Mouse (Mus musculus) intestine, embryonic 14.5 days (tissue): ENCODE measurements around the gene Olfr691. TPM values are rescaled to one million over a fixed set of nuclear protein-coding genes. Genes with fewer than 3 reads are reported as not detected.
A peak's percentile ranks its signal among the peaks of the same experiment; 100 is the strongest.
"Not testable (repeated sequence)": the region's sequence is repeated elsewhere in the genome, so short reads cannot be mapped to it uniquely, and the experiment has no call there.

Experiments used
- ATAC-seq: fragments of 200-750 bp; cut with Nextera tagmentation; replicated peaks from 2 replicates; pipeline ENCODE4 v1.8.0; 2017; ENCODE audit warnings: low read depth, moderate number of reproducible peaks, moderate TSS enrichment, moderate library complexity; ENCODE audit not compliant: low FRiP score, low TSS enrichment
- DNase-seq: peaks from one replicate; pipeline ENCODE4 v3.0.0-alpha.2; 2018; ENCODE audit warnings: low spot score
- H3K27ac ChIP-seq: fragments of 300-500 bp; sonication (generic); 2 replicates; pipeline ENCODE4 v1.5.1; 2014; ENCODE audit warnings: low read depth, mild to moderate bottlenecking, control low read depth
- H3K27me3 ChIP-seq: fragments of 300-500 bp; sonication (generic); replicated peaks from 2 replicates; pipeline ENCODE4 v1.6.1; 2014; ENCODE audit warnings: low read length, control low read depth; ENCODE audit not compliant: control insufficient read depth, insufficient read depth
- H3K36me3 ChIP-seq: fragments of 300-500 bp; sonication (generic); 2 replicates; pipeline ENCODE4 v1.6.1; 2014; ENCODE audit warnings: low read length, control low read depth; ENCODE audit not compliant: control insufficient read depth, insufficient read depth
- H3K4me1 ChIP-seq: fragments of 300-500 bp; sonication (generic); replicated peaks from 2 replicates; pipeline ENCODE4 v1.6.1; 2014; ENCODE audit warnings: low read length, control low read depth, mixed read lengths; ENCODE audit not compliant: control insufficient read depth, insufficient read depth
- H3K4me2 ChIP-seq: fragments of 300-500 bp; sonication (generic); 2 replicates; pipeline ENCODE4 v1.6.1; 2014; ENCODE audit warnings: low read length
- H3K4me3 ChIP-seq: fragments of 300-500 bp; sonication (generic); 2 replicates; pipeline ENCODE4 v1.5.1; 2014; ENCODE audit warnings: low read depth, low read length, control low read depth, mixed read lengths
- H3K9ac ChIP-seq: fragments of 300-500 bp; sonication (generic); 2 replicates; pipeline ENCODE4 v1.6.1; 2014; ENCODE audit warnings: mild to moderate bottlenecking, low read length
- H3K9me3 ChIP-seq: fragments of 300-500 bp; sonication (generic); 2 replicates; pipeline ENCODE4 v1.6.1; 2016; ENCODE audit warnings: low read length, control low read depth; ENCODE audit not compliant: control insufficient read depth
- WGBS: fragments of 180-500 bp; shearing (Covaris S2); extraction: QIAGEN DNeasy Blood & Tissue Kit; methylation state at CpG from one replicate; pipeline ENCODE4 v1.1.7; 2014; 5-methylcytosine and 5-hydroxymethylcytosine counted together
- polyA plus RNA-seq: library from polyadenylated mRNA; unstranded; fragments of >200 nt; fragmentation: Nextera tagmentation; extraction: Ambion mirVana; gene quantifications from 2 replicates; pipeline ENCODE4 v1.2.1, GENCODE M21; 2014

Olfr691 gene
- polyA plus RNA-seq, 1 experiment from 2014 or later = not detected

GRCm38 (mm10) chr7:105367930-105368329 lies 25.9 kb upstream of the Olfr691 start, which contains the start of gene Olfr692:
Gene Olfr692, plus strand, starts transcription at chr7:105368230.
- H3K36me3 ChIP-seq = no peaks in the 10 kb centered on the region

DNA sequence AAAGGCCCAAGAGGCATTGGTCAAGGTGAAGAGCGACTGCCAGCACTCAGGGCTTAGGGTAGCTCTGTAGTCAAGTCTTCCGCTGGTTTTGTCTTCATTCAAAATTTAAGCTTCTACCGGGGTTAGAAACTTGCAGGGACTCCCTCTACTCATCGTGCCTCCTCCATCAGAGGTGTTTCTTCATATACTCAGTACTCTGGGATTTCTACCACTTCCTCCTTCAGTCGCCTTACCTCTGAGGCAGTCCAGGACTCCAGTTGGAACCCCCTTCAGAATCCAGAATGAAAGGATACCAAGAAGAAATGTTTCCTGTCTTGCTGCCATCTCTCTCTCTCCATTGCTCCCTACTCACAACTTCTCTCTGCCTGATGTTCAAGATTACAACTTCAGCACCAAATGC lies 25.2 kb upstream of the Olfr691 start:
- Histone ChIP-seq H3K4me1 (no peaks in the 10 kb centered on the region), H3K4me2 (no peak overlapping the region), H3K36me3 (no peaks in the 10 kb centered on the region), H3K9me3 (no peaks in the 10 kb centered on the region), H3K27ac (no peak overlapping the region), H3K4me3 (no peak overlapping the region), H3K27me3 (no peaks in the 10 kb centered on the region), H3K9ac (no peak overlapping the region)
- WGBS = 86% methylated on average over 5 of the region's 5 CpGs
- DNase-seq (no peak), ATAC-seq (no peak)

More at GRCm38 (mm10) chr7:105367930-105368329, 25.9 kb upstream of the Olfr691 start, which contains the start of gene Olfr692:
- ATAC-seq (no peak), DNase-seq (no peak)
- no peak within 1 kb of the TSS for H3K9ac ChIP-seq
- H3K4me1 ChIP-seq = no peaks in the 10 kb centered on the region
- H3K9me3 ChIP-seq = no peaks in the 10 kb centered on the region
- WGBS = 88% methylated on average over 1 of the region's 1 CpGs
- H3K27ac ChIP-seq = no peak within 1 kb of the TSS
- no peaks in the 10 kb centered on the region for H3K27me3 ChIP-seq
- H3K4me2 ChIP-seq = no peak within 1 kb of the TSS
- no peak within 1 kb of the TSS for H3K4me3 ChIP-seq

DNA sequence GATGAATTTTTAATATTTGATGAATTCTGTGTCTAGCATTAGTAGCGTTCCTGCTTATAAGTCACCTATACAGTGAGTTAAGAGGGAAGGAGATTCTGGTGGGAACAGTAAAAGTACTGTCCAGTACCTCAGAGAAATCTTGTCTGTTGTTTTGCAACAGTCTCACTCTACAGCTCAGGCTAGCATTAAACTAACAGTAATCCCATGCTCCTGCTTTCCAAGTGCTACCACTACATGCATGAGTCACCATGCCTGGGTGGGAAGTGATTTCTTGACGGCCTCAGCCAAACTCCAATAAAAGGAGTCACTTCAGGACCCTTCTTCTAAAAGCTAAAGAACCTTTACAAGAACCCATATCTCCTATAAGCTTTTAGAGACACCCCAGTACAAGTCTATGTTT lies 19.6 kb upstream of the Olfr691 start:
- ATAC-seq = no peak
- no peak overlapping the region for H3K4me3 ChIP-seq
- WGBS = 77% methylated on average over 2 of the region's 2 CpGs

GRCm38 (mm10) chr7:105356487-105356886 lies 14.4 kb upstream of the Olfr691 start:
- H3K4me2 ChIP-seq, H3K4me1 ChIP-seq, DNase-seq, H3K4me3 ChIP-seq, H3K9me3 ChIP-seq, H3K27ac ChIP-seq, H3K27me3 ChIP-seq, H3K9ac ChIP-seq, H3K36me3 ChIP-seq: not testable (repeated sequence)
- 95% methylated on average over 1 of the region's 2 CpGs for WGBS
- peak; percentile 81 for ATAC-seq

More for the DNA sequence above, 19.6 kb upstream of the Olfr691 start:
- H3K4me2 ChIP-seq = no peak overlapping the region
- no peak overlapping the region for H3K9ac ChIP-seq
- H3K27ac ChIP-seq = no peak overlapping the region
- no peaks in the 10 kb centered on the region for H3K9me3 ChIP-seq
- DNase-seq = no peak
- no peaks in the 10 kb centered on the region for H3K36me3 ChIP-seq
- no peaks in the 10 kb centered on the region for H3K27me3 ChIP-seq
- no peaks in the 10 kb centered on the region for H3K4me1 ChIP-seq

- H3K4me2 ChIP-seq, H3K4me1 ChIP-seq, H3K36me3 ChIP-seq, H3K27ac ChIP-seq, H3K9me3 ChIP-seq, H3K4me3 ChIP-seq, ATAC-seq, H3K27me3 ChIP-seq, H3K9ac ChIP-seq, DNase-seq: not testable (repeated sequence)
- WGBS = no CpG with 5 or more reads among the region's 5 CpGs
Measured at GRCm38 (mm10) chr7:105356064-105356463, 14.0 kb upstream of the Olfr691 start.

DNA sequence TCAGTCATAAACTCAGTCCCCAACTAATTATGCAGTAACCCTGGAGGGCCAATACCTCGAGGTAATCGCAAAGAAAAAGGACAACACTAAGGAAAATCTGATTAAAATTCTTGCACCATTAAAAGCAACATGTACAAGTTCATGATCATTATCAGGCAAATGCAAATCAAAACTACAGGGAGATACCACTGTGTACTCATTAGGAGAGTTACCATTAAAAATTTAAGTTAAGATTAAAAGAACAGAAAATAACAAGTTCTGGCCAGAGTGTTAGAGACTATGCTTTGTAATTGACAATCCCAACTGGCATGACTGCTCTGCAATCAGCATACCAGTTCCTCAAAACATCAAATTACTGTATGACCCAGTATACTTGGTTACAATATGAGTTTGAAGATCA lies 682 bp upstream of the Olfr691 start:
- no peak overlapping the region for H3K27ac ChIP-seq
- H3K4me1 ChIP-seq = no peaks in the 10 kb centered on the region
- no peaks in the 10 kb centered on the region for H3K27me3 ChIP-seq
- no peak for ATAC-seq
- no peak overlapping the region for H3K4me3 ChIP-seq
- no peaks in the 10 kb centered on the region for H3K36me3 ChIP-seq
- H3K9ac ChIP-seq = no peak overlapping the region
- H3K9me3 ChIP-seq = no peaks in the 10 kb centered on the region
- DNase-seq = no peak
- WGBS = 86% methylated on average over 2 of the region's 2 CpGs
- H3K4me2 ChIP-seq = no peak overlapping the region

GRCm38 (mm10) chr7:105334004-105334403 lies 8.1 kb downstream of the Olfr691 start, which contains the start of gene Olfr690:
Gene Olfr690, minus strand, starts transcription at chr7:105334104.
- WGBS = 96% methylated on average over 1 of the region's 1 CpGs
- DNase-seq = no peak
- no peak for ATAC-seq

GRCm38 (mm10) chr7:105325302-105325701 lies 16.8 kb downstream of the Olfr691 start:
- H3K36me3 ChIP-seq = no peaks in the 10 kb centered on the region
- H3K9ac ChIP-seq = no peak overlapping the region
- no peak overlapping the region for H3K27ac ChIP-seq
- H3K27me3 ChIP-seq = no peaks in the 10 kb centered on the region
- WGBS = 71% methylated on average over 2 of the region's 2 CpGs
- no peaks in the 10 kb centered on the region for H3K4me1 ChIP-seq
- ATAC-seq = no peak
- H3K4me3 ChIP-seq = no peak overlapping the region
- H3K4me2 ChIP-seq = no peak overlapping the region
- no peaks in the 10 kb centered on the region for H3K9me3 ChIP-seq
- no peak for DNase-seq

More at GRCm38 (mm10) chr7:105334004-105334403, 8.1 kb downstream of the Olfr691 start, which contains the start of gene Olfr690:
- Histone ChIP-seq H3K4me1 (no peaks in the 10 kb centered on the region), H3K4me3 (no peak within 1 kb of the TSS), H3K9me3 (no peaks in the 10 kb centered on the region), H3K27me3 (no peaks in the 10 kb centered on the region), H3K9ac (no peak within 1 kb of the TSS), H3K27ac (no peak within 1 kb of the TSS), H3K4me2 (no peak within 1 kb of the TSS), H3K36me3 (no peaks in the 10 kb centered on the region)

DNA sequence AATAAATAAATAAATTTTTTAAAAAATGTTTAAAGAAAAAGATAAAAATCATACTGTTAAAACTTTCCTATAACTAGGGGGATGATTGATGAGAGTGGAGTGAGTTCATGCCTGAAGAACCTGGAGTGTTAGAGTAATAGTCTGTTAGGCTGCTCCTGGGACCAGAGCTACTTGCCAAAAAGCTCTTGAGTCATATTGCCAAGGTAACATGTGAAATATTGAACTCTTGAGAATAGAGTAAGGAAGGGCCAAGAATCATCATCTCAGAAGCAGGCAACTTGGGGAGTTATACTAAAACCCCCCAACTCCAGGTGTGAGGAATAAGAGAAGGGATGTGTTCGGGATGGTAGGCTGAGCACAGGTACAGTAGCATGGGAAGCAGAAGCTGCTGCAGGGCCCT lies 31.2 kb downstream of the Olfr691 start, which contains the start of gene Olfr689:
Olfr689 (plus strand) TSS at position 301 of the 400 bp plus-strand sequence.
- DNase-seq (no peak), ATAC-seq (no peak)
- no peaks in the 10 kb centered on the region for H3K27me3 ChIP-seq
- no peaks in the 10 kb centered on the region for H3K36me3 ChIP-seq
- no peak within 1 kb of the TSS for H3K9ac ChIP-seq
- no peaks in the 10 kb centered on the region for H3K9me3 ChIP-seq
- H3K27ac ChIP-seq = no peak within 1 kb of the TSS
- H3K4me1 ChIP-seq = no peaks in the 10 kb centered on the region
- H3K4me2 ChIP-seq = no peak within 1 kb of the TSS
- WGBS = 87% methylated on average over 1 of the region's 1 CpGs
- H3K4me3 ChIP-seq = no peak within 1 kb of the TSS
